ENCODE assay signal across 14 mouse cellular contexts in genomic region chr10:84451883-84452282, GRCm38 (mm10). TPM values are rescaled to one million over a fixed set of nuclear protein-coding genes. Genes with fewer than 3 reads are reported as not detected.
"Had no signal": no experiment of that assay in that cellular context is flagged by ENCODE, and none has a peak within 500 bp of the region (broad histone marks: within the 10 kb centered on the region; RNA-seq: fewer than 3 reads in every experiment).

No protein-coding gene starts in this region.

- H3K36me3 ChIP-seq: limb, embryonic 15.5 days; liver, embryonic 12.5 days; midbrain, embryonic 12.5 days had no signal

- ATAC-seq: inflammation-experienced regulatory T-cells, adult 6 months; liver, embryonic 12.5 days had no signal

- H3K27me3 ChIP-seq: limb, embryonic 15.5 days; liver, embryonic 12.5 days had no signal

- H3K9me3 ChIP-seq: limb, embryonic 15.5 days; liver, embryonic 12.5 days; megakaryocyte, embryonic 14.5 days; midbrain, embryonic 12.5 days had no signal

- H3K27ac ChIP-seq: limb, embryonic 15.5 days; liver, embryonic 12.5 days; macrophage; midbrain, embryonic 12.5 days had no signal

- H3K4me3 ChIP-seq: limb, embryonic 15.5 days; liver, embryonic 12.5 days; megakaryocyte, embryonic 14.5 days; midbrain, embryonic 12.5 days had no signal

- H3K9ac ChIP-seq: limb, embryonic 15.5 days; liver, embryonic 12.5 days; lung, embryonic 14.5 days; midbrain, embryonic 12.5 days had no signal

- H3K4me1 ChIP-seq: liver, embryonic 12.5 days; megakaryocyte, embryonic 14.5 days had no signal

- H3K4me2 ChIP-seq: limb, embryonic 15.5 days; liver, embryonic 12.5 days; lung, embryonic 14.5 days; midbrain, embryonic 12.5 days had no signal

- DNase-seq: layer of hippocampus, adult 9-11 months; layer of hippocampus, postnatal 36 days; lung, embryonic 14.5 days; lung, postnatal 14 days; right cerebral cortex, adult 18-20 months; right cerebral cortex, postnatal 25 days; thymus, adult 2 months; thymus, postnatal 25 days had no signal

RNA-seq across cellular contexts. Expression of gene Nuak1, which starts 11.5 kb away (rescaled TPM):
- polyA plus RNA-seq: inflammation-experienced regulatory T-cells, adult 6 months had no signal
